Mouse (Mus musculus) cortical plate, adult 2 months (tissue): ENCODE results near the gene Lrrc4b.

Experiments used
- CTCF ChIP-seq: fragments of 200-500 bp; IDR thresholded peaks from 2 replicates; pipeline ENCODE4 v1.5.1; 2011; ENCODE audit warnings: mild to moderate bottlenecking, control low read depth, low read length; ENCODE audit not compliant: insufficient read depth; ENCODE audit errors: extremely low read depth
- POLR2A ChIP-seq: fragments of 200-500 bp; IDR thresholded peaks from 2 replicates; pipeline ENCODE4 v1.6.1; 2011; ENCODE audit warnings: mild to moderate bottlenecking, low read length, control low read depth; ENCODE audit not compliant: insufficient read depth; ENCODE audit errors: extremely low read depth

GRCm38 (mm10) chr7:44475046-44475614 lies 46.3 kb downstream of the Lrrc4b start:
- TF ChIP-seq CTCF, result no peak
- TF ChIP-seq POLR2A, result no peak
